Mouse (Mus musculus) G1E (cell line): ENCODE measurements around the gene Taco1. TPM values are rescaled to one million over a fixed set of nuclear protein-coding genes. Genes with fewer than 3 reads are reported as not detected.
"Not testable (repeated sequence)": the region's sequence is repeated elsewhere in the genome, so short reads cannot be mapped to it uniquely, and the experiment has no call there.

Source experiments
- ATAC-seq: 2 replicates; pipeline ENCODE4 v1.8.0; 2016; ENCODE audit warnings: mild to moderate bottlenecking; ENCODE audit not compliant: insufficient number of reproducible peaks, poor library complexity, low FRiP score, severe bottlenecking; ENCODE audit errors: extremely low read depth
- DNase-seq: peaks from one replicate; pipeline ENCODE4 v3.0.0; 2012; ENCODE audit warnings: low spot score
- H3K27me3 ChIP-seq: 2 replicates; pipeline ENCODE4 v1.6.1; 2012; ENCODE audit warnings: mild to moderate bottlenecking, low read length, inconsistent platforms; ENCODE audit not compliant: insufficient read depth
- H3K36me3 ChIP-seq: replicated peaks from 2 replicates; pipeline ENCODE3; 2012; ENCODE audit warnings: mild to moderate bottlenecking, inconsistent platforms
- H3K4me1 ChIP-seq: 2 replicates; pipeline ENCODE4 v1.6.1; 2012; ENCODE audit warnings: low read depth, low read length, inconsistent platforms, mixed read lengths; ENCODE audit not compliant: insufficient read depth
- H3K4me3 ChIP-seq: 2 replicates; pipeline ENCODE4 v1.5.1; 2012; ENCODE audit warnings: low read depth, mild to moderate bottlenecking, inconsistent platforms, low read length, moderate library complexity, mixed read lengths
- H3K9me3 ChIP-seq: replicated peaks from 2 replicates; pipeline ENCODE4 v1.6.1; 2012; ENCODE audit warnings: inconsistent platforms
- CTCF ChIP-seq: IDR thresholded peaks from 2 replicates; pipeline ENCODE4 v1.5.1; 2012; ENCODE audit warnings: low read depth, low read length, inconsistent platforms, mixed read lengths
- GATA1 ChIP-seq: IDR thresholded peaks from 2 replicates; pipeline ENCODE4 v1.6.1; 2012; ENCODE audit warnings: borderline replicate concordance, low read length, inconsistent platforms, mixed read lengths
- GATA2 ChIP-seq: IDR thresholded peaks from 2 replicates; pipeline ENCODE4 v1.6.1; 2012; ENCODE audit warnings: low read depth, low read length, inconsistent platforms, borderline replicate concordance
- POLR2AphosphoS5 ChIP-seq: IDR thresholded peaks from 2 replicates; pipeline ENCODE4 v1.6.1; 2012; ENCODE audit warnings: low read depth, low read length, inconsistent platforms; ENCODE audit not compliant: insufficient replicate concordance
- TAL1 ChIP-seq: conservative IDR thresholded peaks from 2 replicates; pipeline ENCODE4 v1.6.1; 2012; ENCODE audit warnings: low read depth, low read length, inconsistent platforms, mixed read lengths
- polyA plus RNA-seq: library from polyadenylated mRNA; stranded (reverse); fragments of >175 nt; gene quantifications from 2 replicates; pipeline ENCODE4 v1.2.3, GENCODE M21; 2012
- total RNA-seq, 2 experiments: library from RNA; stranded (forward) in 1 of 2; stranded (reverse) in 1 of 2; fragments of 200-1000 nt in 1 of 2; fragments of >200 nt in 1 of 2; fragmentation: Nextera tagmentation in 1 of 2; gene quantifications; 2 replicates each; pipeline ENCODE4 v1.2.3; 2014 to 2017

The Taco1 gene
- total and polyA plus RNA-seq, 3 experiments = 19.2 to 20.4 (median 20.3) TPM

- DNase-seq (no peak), ATAC-seq (no peak)
- TF ChIP-seq POLR2AphosphoS5 = no peak
- no peak for TF ChIP-seq TAL1
- no peak for TF ChIP-seq CTCF
- no peak for TF ChIP-seq GATA2
- TF ChIP-seq GATA1 = no peak
- Histone ChIP-seq H3K9me3 (no peaks in the 10 kb centered on the region), H3K27me3 (no peaks in the 10 kb centered on the region), H3K36me3 (peaks cover 68% of the 10 kb centered on the region), H3K4me1 (peaks cover 84% of the 10 kb centered on the region), H3K4me3 (peak overlapping the region; percentile 66)
Measured at GRCm38 (mm10) chr11:106058020-106058419, 7.8 kb upstream of the Taco1 start.

DNA sequence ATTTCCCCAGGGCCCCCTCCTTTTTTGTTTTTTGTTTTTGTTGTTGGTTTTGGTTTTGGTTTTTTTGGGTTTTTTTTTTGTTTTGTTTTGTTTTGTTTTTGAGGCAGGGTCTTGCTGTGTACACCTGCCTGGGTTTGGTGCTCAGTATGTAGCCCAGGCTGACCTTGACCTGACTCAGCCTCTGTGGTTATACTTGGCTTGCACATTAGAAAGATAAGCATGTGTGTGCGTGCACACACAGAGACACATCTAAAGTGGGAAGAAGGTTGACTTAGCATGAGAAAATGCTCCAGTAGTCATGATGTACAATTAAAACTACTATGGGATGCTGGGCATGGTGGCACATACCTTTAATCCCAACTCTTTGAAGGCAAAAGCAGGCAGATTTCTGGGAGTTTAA is 5.3 kb upstream of the Taco1 start:
- peaks cover 43% of the 10 kb centered on the region for H3K36me3 ChIP-seq
- H3K4me1 ChIP-seq = peaks cover 70% of the 10 kb centered on the region
- no peaks in the 10 kb centered on the region for H3K27me3 ChIP-seq
- H3K9me3 ChIP-seq = no peaks in the 10 kb centered on the region
- H3K4me3 ChIP-seq = no peak overlapping the region
- no peak for ATAC-seq
- DNase-seq = no peak
- TF ChIP-seq TAL1 (no peak), GATA2 (no peak), CTCF (no peak), POLR2AphosphoS5 (no peak), GATA1 (no peak)

- no peak for ATAC-seq
- H3K4me3 ChIP-seq = no peak overlapping the region
- H3K4me1 ChIP-seq = peaks cover 62% of the 10 kb centered on the region
- TF ChIP-seq CTCF = no peak
- no peak for TF ChIP-seq GATA2
- TF ChIP-seq POLR2AphosphoS5 = no peak
- no peak for TF ChIP-seq GATA1
- TF ChIP-seq TAL1 = no peak
- H3K27me3 ChIP-seq = no peaks in the 10 kb centered on the region
- no peak for DNase-seq
- H3K9me3 ChIP-seq = no peaks in the 10 kb centered on the region
- peaks cover 35% of the 10 kb centered on the region for H3K36me3 ChIP-seq
Measured at GRCm38 (mm10) chr11:106061311-106061710, 4.5 kb upstream of the Taco1 start.

- ATAC-seq (no peak), DNase-seq (no peak)
- Histone ChIP-seq H3K4me3 (no peak overlapping the region), H3K27me3 (no peaks in the 10 kb centered on the region), H3K36me3 (peaks cover 33% of the 10 kb centered on the region), H3K9me3 (no peaks in the 10 kb centered on the region), H3K4me1 (peaks cover 57% of the 10 kb centered on the region)
- no peak for TF ChIP-seq POLR2AphosphoS5
- no peak for TF ChIP-seq GATA2
- no peak for TF ChIP-seq GATA1
- no peak for TF ChIP-seq TAL1
- no peak for TF ChIP-seq CTCF
Measured at GRCm38 (mm10) chr11:106063756-106064155, 2.1 kb upstream of the Taco1 start.

GRCm38 (mm10) chr11:106065073-106065922 is 563 bp upstream of the Taco1 start:
- DNase-seq (no peak), ATAC-seq (no peak)
- H3K36me3 ChIP-seq = peaks cover 32% of the 10 kb centered on the region
- peaks cover 44% of the 10 kb centered on the region for H3K4me1 ChIP-seq
- TF ChIP-seq CTCF (no peak), GATA1 (no peak), GATA2 (no peak), TAL1 (peak; percentile 56; the same call in 1 of the 2 replicates)
- no peaks in the 10 kb centered on the region for H3K27me3 ChIP-seq
- no peaks in the 10 kb centered on the region for H3K9me3 ChIP-seq
- peak overlapping the region; percentile 99 for H3K4me3 ChIP-seq

DNA sequence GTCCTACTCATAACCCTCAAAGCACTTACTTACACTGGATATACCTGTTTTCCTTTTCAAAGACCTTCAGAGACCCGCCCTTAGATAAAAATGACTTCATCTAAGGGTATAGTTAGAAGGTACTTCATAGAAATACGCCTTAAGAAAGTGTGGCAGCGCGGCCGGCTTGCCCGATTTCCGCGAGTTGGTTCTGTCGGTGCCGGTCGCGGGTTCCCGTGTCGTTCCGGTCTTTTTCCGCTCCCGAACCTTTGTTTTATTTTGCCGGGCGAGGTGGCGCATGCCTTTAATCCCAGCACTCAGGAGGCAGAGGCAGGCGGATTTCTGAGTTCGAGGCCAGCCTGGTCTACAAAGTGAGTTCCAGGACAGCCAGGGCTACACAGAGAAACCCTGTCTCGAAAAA is 755 bp downstream of the Taco1 start:
- peaks cover 34% of the 10 kb centered on the region for H3K4me1 ChIP-seq
- H3K27me3 ChIP-seq, H3K9me3 ChIP-seq: not testable (repeated sequence)
- ATAC-seq = 0 out of 2 replicates have a peak, but pooled peaks have one; percentile 38
- DNase-seq = peak; percentile 99
- H3K36me3 ChIP-seq = peaks cover 44% of the 10 kb centered on the region
- H3K4me3 ChIP-seq = peak overlapping the region; percentile 99
